Mouse (Mus musculus): ENCODE measurements around the gene Prkca.

DNA sequence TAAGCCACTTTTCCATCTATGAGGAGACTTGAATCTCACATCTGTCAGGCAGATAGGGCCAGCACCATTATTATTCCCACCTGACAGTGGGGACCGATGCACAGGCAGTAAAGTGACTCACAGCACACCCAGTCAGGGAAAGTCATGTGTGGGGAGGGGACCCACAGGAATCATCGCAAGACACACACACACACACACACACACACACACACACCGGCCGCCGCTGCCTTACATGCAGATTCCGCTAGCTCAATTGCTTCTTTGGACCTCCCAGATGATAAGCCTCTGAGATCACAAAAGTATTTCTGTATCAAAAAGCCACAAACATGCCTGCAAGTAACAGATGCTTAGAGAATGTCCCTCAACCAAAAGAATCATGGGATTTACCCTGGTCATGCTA lies 239.6 kb downstream of the Prkca start:
- no peak for TF ChIP-seq CTCF (IDR thresholded peaks at IDR 0.05; ENCODE audit: low read depth, low read length)
- TF ChIP-seq POLR2A (IDR thresholded peaks at IDR 0.05; ENCODE audit: insufficient read depth, low read length): no peak
- TF ChIP-seq EP300 (IDR thresholded peaks at IDR 0.05; ENCODE audit: insufficient read depth, low read depth, low read length): no peak
